Mouse (Mus musculus): Measurements from ENCODE around the gene Mlycd. TPM values are rescaled to one million over a fixed set of nuclear protein-coding genes. Genes with fewer than 3 reads are reported as not detected.

Mlycd gene
- polyA plus RNA-seq, 1 experiment, result 22.1 TPM

DNA sequence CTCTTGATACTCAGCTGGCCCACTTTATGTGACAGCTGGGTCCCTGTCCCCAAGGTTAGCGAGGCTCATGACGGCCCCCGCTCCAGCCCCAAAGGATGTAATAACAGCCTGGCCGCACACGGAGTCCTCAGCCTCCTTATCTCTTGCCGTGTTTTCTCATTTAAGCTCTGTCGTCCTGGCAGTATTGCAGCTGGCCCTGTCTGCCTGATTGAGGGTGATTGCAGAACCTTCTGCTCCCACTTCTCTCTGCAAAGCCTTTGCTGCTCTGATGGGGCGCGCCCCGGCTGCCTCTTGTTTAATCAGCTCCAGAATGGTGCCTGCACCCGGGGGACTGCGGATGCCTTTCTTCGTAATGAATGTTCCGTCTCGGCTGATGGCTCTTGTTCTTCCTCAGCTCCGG lies 65.0 kb downstream of the Mlycd start:
- no peak overlapping the region for H3K4me3 ChIP-seq (ENCODE audit: control insufficient read depth, insufficient read depth, low read length)
- DNase-seq, result no peak
- no peaks in the 10 kb centered on the region for H3K27me3 ChIP-seq (ENCODE audit: control insufficient read depth, insufficient read depth, low read length)
- H3K36me3 ChIP-seq (ENCODE audit: control insufficient read depth, insufficient read depth, low read length), result no peaks in the 10 kb centered on the region
- TF ChIP-seq POLR2A (IDR thresholded peaks at IDR 0.05; ENCODE audit: control insufficient read depth, extremely low read depth, insufficient read depth, low read length, poor library complexity) (no peak), CTCF (IDR thresholded peaks at IDR 0.05; ENCODE audit: borderline replicate concordance, control insufficient read depth, extremely low read depth, insufficient read depth, low read length, poor library complexity) (no peak)
- H3K27ac ChIP-seq (ENCODE audit: control insufficient read depth, insufficient read depth, low read length), result no peak overlapping the region
- H3K4me1 ChIP-seq (replicated peaks; ENCODE audit: control insufficient read depth, insufficient read depth, low read length), result no peaks in the 10 kb centered on the region
- WGBS, result 67% methylated on average over 16 of the region's 16 CpGs

Other genes starting within 250 kb of the Mlycd start
- gene Hsbp1, start 50.4 kb upstream of the Mlycd start, polyA plus RNA-seq (2012; rRNA removed), result 98.3 and 103 TPM in 2 replicates
- gene Osgin1, start 39.2 kb downstream of the Mlycd start, polyA plus RNA-seq (2012; rRNA removed), result 7.7 and 7.8 TPM in 2 replicates
- 0.06 and 0.12 TPM in 2 replicates for gene Necab2, start 51.8 kb downstream of the Mlycd start, polyA plus RNA-seq (2012; rRNA removed)
- 0.27 and 0.51 TPM in 2 replicates for gene Slc38a8, start 106.8 kb downstream of the Mlycd start, polyA plus RNA-seq (2012; rRNA removed)
- 166 and 177 TPM in 2 replicates for gene Mbtps1, start 163.9 kb downstream of the Mlycd start, polyA plus RNA-seq (2012; rRNA removed)
- gene Hsdl1, start 180.3 kb downstream of the Mlycd start, polyA plus RNA-seq (2012; rRNA removed), result 149 and 176 TPM in 2 replicates
- gene Dnaaf1, start 180.4 kb downstream of the Mlycd start, polyA plus RNA-seq (2012; rRNA removed), result 0.90 and 1.1 TPM in 2 replicates
- 109 and 112 TPM in 2 replicates for gene Taf1c, start 210.3 kb downstream of the Mlycd start, polyA plus RNA-seq (2012; rRNA removed)
- 0.22 and 0.34 TPM in 2 replicates for gene Adad2, start 217.9 kb downstream of the Mlycd start, polyA plus RNA-seq (2012; rRNA removed)
- 0.32 and 0.47 TPM in 2 replicates for gene Kcng4, start 240.8 kb downstream of the Mlycd start, polyA plus RNA-seq (2012; rRNA removed)

All from thymus, adult 2 months (tissue).